Mouse (Mus musculus) neural tube, embryonic 12.5 days (tissue): ENCODE measurements around the gene Col9a2. TPM values are rescaled to one million over a fixed set of nuclear protein-coding genes. Genes with fewer than 3 reads are reported as not detected.

Experiments used
- ATAC-seq: fragments of 200-750 bp; cut with Nextera tagmentation; 2 replicates; pipeline ENCODE4 v1.8.0; 2017; ENCODE audit warnings: low read depth, mild to moderate bottlenecking, moderate TSS enrichment, moderate library complexity; ENCODE audit not compliant: low FRiP score
- H3K27ac ChIP-seq: fragments of 300-500 bp; sonication (generic); 2 replicates; pipeline ENCODE4 v1.5.1; 2016
- H3K27me3 ChIP-seq: fragments of 300-500 bp; sonication (generic); replicated peaks from 2 replicates; pipeline ENCODE4 v1.6.1; 2016; ENCODE audit warnings: mild to moderate bottlenecking
- H3K36me3 ChIP-seq: fragments of 300-500 bp; sonication (generic); 2 replicates; pipeline ENCODE4 v1.6.1; 2016; ENCODE audit warnings: mild to moderate bottlenecking
- H3K4me1 ChIP-seq: fragments of 300-500 bp; sonication (generic); 2 replicates; pipeline ENCODE4 v1.6.1; 2016
- H3K4me2 ChIP-seq: fragments of 300-500 bp; sonication (generic); replicated peaks from 2 replicates; pipeline ENCODE4 v1.6.1; 2016; ENCODE audit warnings: mild to moderate bottlenecking
- H3K4me3 ChIP-seq: fragments of 300-500 bp; sonication (generic); 2 replicates; pipeline ENCODE4 v1.5.1; 2016
- H3K9ac ChIP-seq: fragments of 300-500 bp; sonication (generic); 2 replicates; pipeline ENCODE4 v1.6.1; 2016; ENCODE audit warnings: mild to moderate bottlenecking
- H3K9me3 ChIP-seq: fragments of 300-500 bp; sonication (generic); 2 replicates; pipeline ENCODE4 v1.6.1; 2016; ENCODE audit warnings: mild to moderate bottlenecking
- WGBS: fragments of 180-500 bp; shearing (Covaris S2); methylation state at CpG from one replicate; pipeline ENCODE4 v1.1.7; 2016; 5-methylcytosine and 5-hydroxymethylcytosine counted together
- polyA plus RNA-seq: library from polyadenylated mRNA; unstranded; fragments of >200 nt; fragmentation: Nextera tagmentation; extraction: Ambion mirVana; gene quantifications from 2 replicates; pipeline ENCODE4 v1.2.1, GENCODE M21; 2016

Col9a2 gene
- polyA plus RNA-seq, 1 experiment from 2014 or later: 18.0 TPM

GRCm38 (mm10) chr4:121010770-121011549 lies 28.2 kb upstream of the Col9a2 start:
- no peak overlapping the region for H3K9ac ChIP-seq
- WGBS: 84% methylated on average over 11 of the region's 11 CpGs
- no peak overlapping the region for H3K4me2 ChIP-seq
- peaks cover 15% of the 10 kb centered on the region for H3K4me1 ChIP-seq
- no peak overlapping the region for H3K4me3 ChIP-seq
- no peak overlapping the region for H3K27ac ChIP-seq
- H3K27me3 ChIP-seq: no peaks in the 10 kb centered on the region
- H3K36me3 ChIP-seq: no peaks in the 10 kb centered on the region
- ATAC-seq: no peak
- H3K9me3 ChIP-seq: no peaks in the 10 kb centered on the region

GRCm38 (mm10) chr4:121014594-121015267 lies 24.5 kb upstream of the Col9a2 start:
- no peak overlapping the region for H3K9ac ChIP-seq
- peak overlapping the region; percentile 93; the same call in 1 of the 2 replicates for H3K4me2 ChIP-seq
- H3K4me3 ChIP-seq: no peak overlapping the region
- H3K9me3 ChIP-seq: no peaks in the 10 kb centered on the region
- H3K27ac ChIP-seq: no peak overlapping the region
- no peaks in the 10 kb centered on the region for H3K36me3 ChIP-seq
- 84% methylated on average over 10 of the region's 10 CpGs for WGBS
- no peaks in the 10 kb centered on the region for H3K27me3 ChIP-seq
- no peak for ATAC-seq
- peaks cover 11% of the 10 kb centered on the region for H3K4me1 ChIP-seq

- H3K27me3 ChIP-seq: no peaks in the 10 kb centered on the region
- no peak overlapping the region for H3K27ac ChIP-seq
- H3K36me3 ChIP-seq: no peaks in the 10 kb centered on the region
- H3K4me3 ChIP-seq: no peak overlapping the region
- ATAC-seq: no peak
- H3K4me1 ChIP-seq: peaks cover 11% of the 10 kb centered on the region
- no peaks in the 10 kb centered on the region for H3K9me3 ChIP-seq
- no peak overlapping the region for H3K9ac ChIP-seq
- 84% methylated on average over 7 of the region's 7 CpGs for WGBS
- H3K4me2 ChIP-seq: peak overlapping the region; percentile 93
These were observed 23.9 kb upstream of the Col9a2 start for GRCm38 (mm10) chr4:121015268-121015659.

- H3K9ac ChIP-seq: peak overlapping the region; percentile 92
- H3K9me3 ChIP-seq: no peaks in the 10 kb centered on the region
- ATAC-seq: peak; percentile 51
- 8% methylated on average over 40 of the region's 40 CpGs for WGBS
- peak overlapping the region; percentile 47; the same call in 1 of the 2 replicates for H3K27ac ChIP-seq
- peaks cover 11% of the 10 kb centered on the region for H3K4me1 ChIP-seq
- peak overlapping the region; percentile 93 for H3K4me3 ChIP-seq
- no peaks in the 10 kb centered on the region for H3K27me3 ChIP-seq
- no peaks in the 10 kb centered on the region for H3K36me3 ChIP-seq
- H3K4me2 ChIP-seq: peak overlapping the region; percentile 93
These were observed 22.9 kb upstream of the Col9a2 start for GRCm38 (mm10) chr4:121016021-121016898.

- no peaks in the 10 kb centered on the region for H3K9me3 ChIP-seq
- H3K36me3 ChIP-seq: no peaks in the 10 kb centered on the region
- peak within 1 kb of the TSS; percentile 93 for H3K4me3 ChIP-seq
These were observed 22.1 kb upstream of the Col9a2 start, which contains the start of gene Smap2 for GRCm38 (mm10) chr4:121016928-121017657. TSS of gene Smap2 (minus strand) at chr4:121017247.

GRCm38 (mm10) chr4:121018250-121018649 lies 20.9 kb upstream of the Col9a2 start:
- Histone ChIP-seq H3K9me3 (no peaks in the 10 kb centered on the region), H3K27ac (no peak overlapping the region), H3K36me3 (no peaks in the 10 kb centered on the region), H3K9ac (no peak overlapping the region), H3K27me3 (no peaks in the 10 kb centered on the region), H3K4me2 (no peak overlapping the region), H3K4me1 (peaks cover 11% of the 10 kb centered on the region), H3K4me3 (no peak overlapping the region)
- ATAC-seq: no peak
- WGBS: 86% methylated on average over 3 of the region's 3 CpGs

More at GRCm38 (mm10) chr4:121016928-121017657, 22.1 kb upstream of the Col9a2 start, which contains the start of gene Smap2:
- H3K27me3 ChIP-seq: no peaks in the 10 kb centered on the region
- peak within 1 kb of the TSS; percentile 92 for H3K9ac ChIP-seq
- peak within 1 kb of the TSS; percentile 47; the same call in 1 of the 2 replicates for H3K27ac ChIP-seq
- ATAC-seq: peak; percentile 97
- H3K4me1 ChIP-seq: peaks cover 11% of the 10 kb centered on the region
- H3K4me2 ChIP-seq: peak within 1 kb of the TSS; percentile 93
- under 1% methylated on average over 47 of the region's 48 CpGs for WGBS

GRCm38 (mm10) chr4:121020040-121020790 lies 19.0 kb upstream of the Col9a2 start:
- Histone ChIP-seq H3K4me2 (no peak overlapping the region), H3K9ac (no peak overlapping the region), H3K27me3 (no peaks in the 10 kb centered on the region), H3K9me3 (no peaks in the 10 kb centered on the region), H3K27ac (no peak overlapping the region), H3K36me3 (no peaks in the 10 kb centered on the region), H3K4me3 (no peak overlapping the region), H3K4me1 (peaks cover 11% of the 10 kb centered on the region)
- WGBS: 80% methylated on average over 10 of the region's 10 CpGs
- no peak for ATAC-seq

- Histone ChIP-seq H3K9ac (no peak overlapping the region), H3K27me3 (no peaks in the 10 kb centered on the region), H3K4me3 (no peak overlapping the region), H3K36me3 (no peaks in the 10 kb centered on the region), H3K9me3 (no peaks in the 10 kb centered on the region), H3K4me1 (no peaks in the 10 kb centered on the region), H3K4me2 (no peak overlapping the region), H3K27ac (no peak overlapping the region)
- no peak for ATAC-seq
These were observed 17.3 kb upstream of the Col9a2 start for GRCm38 (mm10) chr4:121021911-121022310.

- Histone ChIP-seq H3K9ac (no peak overlapping the region), H3K27me3 (no peaks in the 10 kb centered on the region), H3K9me3 (no peaks in the 10 kb centered on the region), H3K4me1 (no peaks in the 10 kb centered on the region), H3K36me3 (no peaks in the 10 kb centered on the region), H3K4me3 (no peak overlapping the region), H3K4me2 (no peak overlapping the region), H3K27ac (no peak overlapping the region)
- 86% methylated on average over 7 of the region's 7 CpGs for WGBS
- ATAC-seq: no peak
These were observed 15.7 kb upstream of the Col9a2 start for GRCm38 (mm10) chr4:121023464-121023863.

- Histone ChIP-seq H3K27ac (no peak overlapping the region), H3K27me3 (no peaks in the 10 kb centered on the region), H3K4me2 (no peak overlapping the region), H3K9me3 (no peaks in the 10 kb centered on the region), H3K36me3 (no peaks in the 10 kb centered on the region), H3K4me1 (no peaks in the 10 kb centered on the region), H3K9ac (no peak overlapping the region), H3K4me3 (no peak overlapping the region)
- WGBS: 95% methylated on average over 2 of the region's 2 CpGs
- ATAC-seq: no peak
These were observed 15.2 kb upstream of the Col9a2 start for GRCm38 (mm10) chr4:121023941-121024340.

GRCm38 (mm10) chr4:121025681-121026080 lies 13.5 kb upstream of the Col9a2 start:
- Histone ChIP-seq H3K4me1 (no peaks in the 10 kb centered on the region), H3K9ac (no peak overlapping the region), H3K4me3 (no peak overlapping the region), H3K27me3 (no peaks in the 10 kb centered on the region), H3K4me2 (no peak overlapping the region), H3K9me3 (no peaks in the 10 kb centered on the region), H3K36me3 (no peaks in the 10 kb centered on the region), H3K27ac (no peak overlapping the region)
- no peak for ATAC-seq
- 70% methylated on average over 2 of the region's 2 CpGs for WGBS
